Mouse (Mus musculus): ENCODE results near the gene Lbx2.

DNA sequence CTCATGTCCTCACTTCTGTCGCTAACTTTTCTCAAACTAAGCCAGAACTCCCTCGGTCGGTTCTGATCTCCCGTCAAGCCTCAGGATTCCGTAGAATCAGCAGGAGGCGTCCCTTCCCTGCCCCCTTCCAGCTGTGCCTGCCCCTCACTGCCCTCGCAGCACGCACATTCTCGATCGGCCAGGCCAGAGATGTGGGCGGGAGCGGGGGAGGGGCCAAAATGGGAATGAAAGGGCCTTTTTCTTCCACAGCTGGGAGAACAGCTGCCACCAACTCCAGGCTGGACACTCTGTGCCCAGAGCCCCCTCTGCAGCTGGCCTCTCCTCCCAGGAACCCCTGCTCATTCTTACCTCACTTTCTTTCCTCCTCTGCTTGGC, 51.4 kb downstream of the Lbx2 start:
- TF ChIP-seq CTCF (conservative IDR thresholded peaks at IDR 0.05; ENCODE audit: insufficient read depth, insufficient read length, low read depth, low read length) = no peak; the same call in 1 of the 2 replicates
- TF ChIP-seq POLR2A (IDR thresholded peaks at IDR 0.05; ENCODE audit: low read depth, low read length) = peak; percentile 87
